Mouse (Mus musculus): ENCODE data around the gene Gpr137. TPM values are rescaled to one million over a fixed set of nuclear protein-coding genes. Genes with fewer than 3 reads are reported as not detected.
"Not testable (repeated sequence)": the region's sequence is repeated elsewhere in the genome, so short reads cannot be mapped to it uniquely, and the experiment has no call there.

Gpr137 gene
- polyA plus RNA-seq, 1 experiment from 2014 or later: 57.0 TPM

DNA sequence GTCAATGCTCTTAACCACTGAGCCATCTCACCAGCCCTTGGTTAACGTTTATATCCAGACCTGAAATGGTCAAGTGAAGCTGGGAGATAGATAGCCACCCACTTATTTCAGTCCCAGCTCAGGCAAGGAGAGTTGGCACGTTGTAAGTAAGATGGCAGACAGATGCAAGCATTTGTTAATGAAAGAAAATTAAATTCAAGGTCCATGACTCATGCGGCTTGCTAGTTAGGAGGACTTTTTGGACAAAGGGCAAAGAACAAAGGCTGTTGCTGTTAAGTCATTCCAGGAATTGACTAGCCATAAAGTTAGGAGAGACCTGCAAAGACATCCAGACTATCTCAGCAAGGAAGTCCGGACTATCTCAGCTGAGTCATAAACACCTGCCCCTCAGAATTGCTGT is 42.6 kb downstream of the Gpr137 start:
- no peak overlapping the region for H3K9ac ChIP-seq
- 81% methylated on average over 4 of the region's 4 CpGs for WGBS
- ATAC-seq (ENCODE audit: low read depth): no peak
- peaks cover 9% of the 10 kb centered on the region for H3K9me3 ChIP-seq
- no peak overlapping the region for H3K4me2 ChIP-seq
- no peak overlapping the region for H3K27ac ChIP-seq (replicated peaks)
- no peaks in the 10 kb centered on the region for H3K27me3 ChIP-seq
- no peaks in the 10 kb centered on the region for H3K4me1 ChIP-seq (replicated peaks)
- H3K36me3 ChIP-seq: peaks cover 9% of the 10 kb centered on the region
- H3K4me3 ChIP-seq: no peak overlapping the region

DNA sequence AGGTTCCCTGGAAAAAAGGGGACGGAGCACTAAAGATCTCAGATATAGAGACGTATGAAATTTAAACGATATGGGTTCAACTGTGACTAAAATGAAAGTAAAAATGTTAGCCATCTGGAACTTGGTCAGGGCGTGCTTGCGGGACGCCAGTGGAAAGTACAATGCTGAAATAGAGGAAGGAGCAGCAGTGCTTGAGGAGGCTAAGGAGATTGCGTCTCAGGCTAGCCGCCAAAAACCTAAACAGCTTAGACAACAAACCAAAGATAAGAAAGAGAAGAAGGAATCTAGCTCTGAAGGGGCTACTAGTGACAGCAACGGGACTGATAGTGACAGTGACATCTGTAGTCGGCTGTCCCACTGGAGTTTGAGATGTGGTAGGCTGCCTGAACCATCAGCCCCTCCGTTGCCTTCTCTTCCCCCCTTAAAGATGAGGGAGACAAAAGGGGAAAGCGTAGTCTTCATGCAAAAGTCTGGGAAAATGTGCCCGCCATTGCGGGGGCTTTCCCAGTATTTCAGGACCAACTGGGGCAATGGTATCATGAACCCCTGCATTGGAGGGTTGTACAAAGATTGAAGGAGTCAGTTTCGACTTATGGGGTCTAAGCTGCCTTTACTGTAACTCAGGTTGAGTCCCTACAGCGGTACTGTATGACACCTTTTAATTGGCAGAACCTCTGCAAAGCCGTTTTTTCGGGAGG is 46.5 kb downstream of the Gpr137 start:
- not testable (repeated sequence) for H3K4me1 ChIP-seq (replicated peaks); H3K4me3 ChIP-seq; H3K27ac ChIP-seq (replicated peaks); H3K9me3 ChIP-seq; H3K36me3 ChIP-seq; H3K4me2 ChIP-seq; ATAC-seq (ENCODE audit: low read depth); H3K27me3 ChIP-seq; H3K9ac ChIP-seq
- WGBS: 91% methylated on average over 18 of the region's 18 CpGs

DNA sequence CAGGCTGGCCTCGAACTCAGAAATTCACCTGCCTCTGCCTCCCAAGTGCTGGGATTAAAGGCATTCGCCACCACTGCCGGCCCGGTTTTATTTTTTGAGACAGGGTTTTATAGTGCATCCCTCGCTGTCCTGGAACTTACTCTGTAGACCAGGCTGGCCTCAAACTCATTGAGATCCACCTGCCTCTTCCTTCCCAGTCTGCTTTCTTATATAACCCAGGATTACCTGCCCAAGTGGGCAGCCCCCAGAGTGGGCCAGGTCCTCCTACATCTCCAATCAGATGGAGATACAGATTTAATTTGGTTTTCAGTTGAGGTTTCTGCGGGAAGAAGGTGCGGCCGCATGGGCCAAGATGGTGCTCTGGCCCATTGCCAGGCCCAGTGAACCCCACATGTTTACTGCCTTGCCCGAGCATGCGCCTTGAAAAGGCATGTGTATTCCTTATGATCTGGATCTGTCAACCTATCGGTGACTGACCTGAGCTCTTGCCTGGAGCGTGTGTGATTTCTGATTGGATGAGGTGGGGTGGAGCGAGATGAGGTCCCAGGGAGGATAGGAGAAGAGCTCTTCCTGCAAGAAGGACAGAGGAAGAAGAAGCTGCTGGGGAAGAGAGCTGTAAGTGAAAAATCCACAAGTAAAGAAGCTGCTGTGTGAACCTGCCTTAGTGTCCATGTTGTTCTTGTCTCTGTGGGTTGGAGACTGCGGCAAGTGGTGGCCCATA is 48.4 kb downstream of the Gpr137 start:
- ATAC-seq (ENCODE audit: low read depth): no peak
- WGBS: 93% methylated on average over 14 of the region's 14 CpGs

DNA sequence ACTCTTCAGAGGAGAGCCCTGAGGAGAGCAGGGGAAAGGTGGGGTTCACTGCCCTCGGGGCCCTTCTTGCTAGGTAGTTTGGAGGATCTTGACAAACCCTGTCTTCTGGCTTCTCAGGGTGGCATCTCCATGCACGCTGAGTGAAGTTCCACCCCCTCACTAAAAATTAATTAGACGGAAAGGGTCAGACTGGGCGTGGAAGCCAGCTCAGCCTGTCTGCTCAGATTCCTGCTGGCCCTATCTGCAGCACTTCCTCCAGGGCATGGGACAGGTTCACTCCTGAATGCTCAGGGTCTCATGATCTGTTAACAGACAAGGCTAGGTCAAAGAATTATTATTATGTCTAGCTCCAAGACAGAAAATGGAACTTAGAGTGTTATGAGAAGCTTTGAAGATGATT is 49.8 kb downstream of the Gpr137 start:
- WGBS: 63% methylated on average over 4 of the region's 4 CpGs
- H3K9ac ChIP-seq: no peak overlapping the region
- no peaks in the 10 kb centered on the region for H3K4me1 ChIP-seq (replicated peaks)
- no peak for ATAC-seq (ENCODE audit: low read depth)
- no peaks in the 10 kb centered on the region for H3K36me3 ChIP-seq
- H3K4me3 ChIP-seq: no peak overlapping the region
- H3K27ac ChIP-seq (replicated peaks): no peak overlapping the region
- H3K4me2 ChIP-seq: no peak overlapping the region
- no peaks in the 10 kb centered on the region for H3K27me3 ChIP-seq
- H3K9me3 ChIP-seq: peaks cover 8% of the 10 kb centered on the region

More for the DNA sequence above, 48.4 kb downstream of the Gpr137 start:
- Histone ChIP-seq H3K4me3 (no peak overlapping the region), H3K9me3 (peaks cover 9% of the 10 kb centered on the region), H3K4me1 (replicated peaks) (no peaks in the 10 kb centered on the region), H3K27ac (replicated peaks) (no peak overlapping the region), H3K27me3 (no peaks in the 10 kb centered on the region), H3K36me3 (no peaks in the 10 kb centered on the region), H3K4me2 (no peak overlapping the region), H3K9ac (no peak overlapping the region)

Small RNA genes lying within 50 kb of the gene (microRNA-seq; reads per million reads assigned to microRNA genes)
- 1.3 reads per million for gene Mir6990

Other genes with a start within 250 kb of the Gpr137 start
- gene Rps6ka4, start 101.8 kb downstream of the Gpr137 start, polyA plus RNA-seq (2015; fragmentation: Nextera tagmentation; extraction: Ambion mirVana): 8.4 and 9.8 TPM in 2 replicates
- gene Ccdc88b, start 84.3 kb downstream of the Gpr137 start, polyA plus RNA-seq (2015; fragmentation: Nextera tagmentation; extraction: Ambion mirVana): 0.54 and 1.3 TPM in 2 replicates
- 117 and 159 TPM in 2 replicates for gene Trmt112, start 32.8 kb downstream of the Gpr137 start, polyA plus RNA-seq (2015; fragmentation: Nextera tagmentation; extraction: Ambion mirVana)
- 294 and 302 TPM in 2 replicates for gene Prdx5, start 32.4 kb downstream of the Gpr137 start, polyA plus RNA-seq (2015; fragmentation: Nextera tagmentation; extraction: Ambion mirVana)
- gene Esrra, start 20.7 kb downstream of the Gpr137 start, polyA plus RNA-seq (2015; fragmentation: Nextera tagmentation; extraction: Ambion mirVana): 15.5 and 16.9 TPM in 2 replicates
- 3.0 and 7.9 TPM in 2 replicates for gene Catsperz, start 17.1 kb downstream of the Gpr137 start, polyA plus RNA-seq (2015; fragmentation: Nextera tagmentation; extraction: Ambion mirVana)
- gene Kcnk4, start 8.0 kb downstream of the Gpr137 start, polyA plus RNA-seq (2015; fragmentation: Nextera tagmentation; extraction: Ambion mirVana): 3.4 and 5.2 TPM in 2 replicates
- gene Bad, start 619 bp downstream of the Gpr137 start, polyA plus RNA-seq (2015; fragmentation: Nextera tagmentation; extraction: Ambion mirVana): 90.4 and 95.1 TPM in 2 replicates
- 191 and 211 TPM in 2 replicates for gene Ppp1r14b, start 32.5 kb upstream of the Gpr137 start, polyA plus RNA-seq (2015; fragmentation: Nextera tagmentation; extraction: Ambion mirVana)
- 23.8 and 27.3 TPM in 2 replicates for gene Plcb3, start 34.0 kb upstream of the Gpr137 start, polyA plus RNA-seq (2015; fragmentation: Nextera tagmentation; extraction: Ambion mirVana)
- 104 and 120 TPM in 2 replicates for gene Fkbp2, start 38.0 kb upstream of the Gpr137 start, polyA plus RNA-seq (2015; fragmentation: Nextera tagmentation; extraction: Ambion mirVana)
- 37.2 and 39.3 TPM in 2 replicates for gene Vegfb, start 45.2 kb upstream of the Gpr137 start, polyA plus RNA-seq (2015; fragmentation: Nextera tagmentation; extraction: Ambion mirVana)
- gene Dnajc4, start 50.1 kb upstream of the Gpr137 start, polyA plus RNA-seq (2015; fragmentation: Nextera tagmentation; extraction: Ambion mirVana): 21.5 and 23.0 TPM in 2 replicates
- gene Nudt22, start 53.6 kb upstream of the Gpr137 start, polyA plus RNA-seq (2015; fragmentation: Nextera tagmentation; extraction: Ambion mirVana): 22.6 and 25.8 TPM in 2 replicates
- gene Trpt1, start 53.7 kb upstream of the Gpr137 start, polyA plus RNA-seq (2015; fragmentation: Nextera tagmentation; extraction: Ambion mirVana): 14.9 and 18.2 TPM in 2 replicates
- gene Fermt3, start 77.0 kb upstream of the Gpr137 start, polyA plus RNA-seq (2015; fragmentation: Nextera tagmentation; extraction: Ambion mirVana): 4.4 and 4.9 TPM in 2 replicates
- gene Stip1, start 97.5 kb upstream of the Gpr137 start, polyA plus RNA-seq (2015; fragmentation: Nextera tagmentation; extraction: Ambion mirVana): 244 and 248 TPM in 2 replicates
- 4.4 and 5.2 TPM in 2 replicates for gene Macrod1, start 114.3 kb upstream of the Gpr137 start, polyA plus RNA-seq (2015; fragmentation: Nextera tagmentation; extraction: Ambion mirVana)
- 9.6 and 10.9 TPM in 2 replicates for gene Flrt1, start 163.2 kb upstream of the Gpr137 start, polyA plus RNA-seq (2015; fragmentation: Nextera tagmentation; extraction: Ambion mirVana)

Measured in neural tube, embryonic 13.5 days (tissue).